Mouse (Mus musculus) embryonic facial prominence, embryonic 12.5 days (tissue): Measurements from ENCODE around the gene 1700042G07Rik. TPM values are rescaled to one million over a fixed set of nuclear protein-coding genes. Genes with fewer than 3 reads are reported as not detected.

Source experiments
- ATAC-seq: fragments of 200-750 bp; cut with Nextera tagmentation; 2 replicates; pipeline ENCODE4 v1.8.0; 2017; ENCODE audit not compliant: insufficient number of reproducible peaks, insufficient read depth, low FRiP score, low TSS enrichment
- H3K27ac ChIP-seq: fragments of 300-500 bp; sonication (generic); 2 replicates; pipeline ENCODE4 v1.5.1; 2016; ENCODE audit warnings: mild to moderate bottlenecking
- H3K27me3 ChIP-seq: fragments of 300-500 bp; sonication (generic); 2 replicates; pipeline ENCODE4 v1.6.1; 2016; ENCODE audit warnings: mild to moderate bottlenecking, moderate library complexity
- H3K36me3 ChIP-seq: fragments of 300-500 bp; sonication (generic); 2 replicates; pipeline ENCODE4 v1.6.1; 2016; ENCODE audit warnings: mild to moderate bottlenecking
- H3K4me1 ChIP-seq: fragments of 300-500 bp; sonication (generic); 2 replicates; pipeline ENCODE4 v1.6.1; 2016
- H3K4me2 ChIP-seq: fragments of 300-500 bp; sonication (generic); replicated peaks from 2 replicates; pipeline ENCODE4 v1.6.1; 2016; ENCODE audit warnings: mild to moderate bottlenecking, moderate library complexity
- H3K4me3 ChIP-seq: fragments of 300-500 bp; sonication (generic); 2 replicates; pipeline ENCODE4 v1.5.1; 2016; ENCODE audit warnings: mild to moderate bottlenecking
- H3K9ac ChIP-seq: fragments of 300-500 bp; sonication (generic); 2 replicates; pipeline ENCODE4 v1.6.1; 2016; ENCODE audit warnings: mild to moderate bottlenecking, moderate library complexity
- H3K9me3 ChIP-seq: fragments of 300-500 bp; sonication (generic); 2 replicates; pipeline ENCODE4 v1.6.1; 2016; ENCODE audit warnings: mild to moderate bottlenecking, moderate library complexity
- WGBS: fragments of 180-500 bp; shearing (Covaris S2); methylation state at CpG from one replicate; pipeline ENCODE4 v1.1.7; 2016; 5-methylcytosine and 5-hydroxymethylcytosine counted together
- polyA plus RNA-seq: library from polyadenylated mRNA; unstranded; fragments of >200 nt; fragmentation: Nextera tagmentation; extraction: Ambion mirVana; gene quantifications from 2 replicates; pipeline ENCODE4 v1.2.1, GENCODE M21; 2016

1700042G07Rik gene
- polyA plus RNA-seq, 1 experiment from 2014 or later: not detected

GRCm38 (mm10) chr4:116143317-116143811, 29.8 kb upstream of the 1700042G07Rik start:
- no peaks in the 10 kb centered on the region for H3K9me3 ChIP-seq
- 0 out of 2 replicates have a peak, but pooled peaks have one; percentile 18 for ATAC-seq
- peak overlapping the region; percentile 95 for H3K4me2 ChIP-seq
- peaks cover 6% of the 10 kb centered on the region for H3K27me3 ChIP-seq
- H3K4me1 ChIP-seq: peaks cover 11% of the 10 kb centered on the region; the same call in 1 of the 2 replicates
- H3K4me3 ChIP-seq: peak overlapping the region; percentile 71
- H3K36me3 ChIP-seq: no peaks in the 10 kb centered on the region
- no peak overlapping the region for H3K27ac ChIP-seq
- H3K9ac ChIP-seq: no peak overlapping the region
- WGBS: 10% methylated on average over 7 of the region's 7 CpGs

- Histone ChIP-seq H3K9ac (peak overlapping the region; percentile 71), H3K4me3 (peak overlapping the region; percentile 71), H3K9me3 (no peaks in the 10 kb centered on the region), H3K27ac (no peak overlapping the region), H3K4me1 (peaks cover 11% of the 10 kb centered on the region; the same call in 1 of the 2 replicates), H3K27me3 (peaks cover 6% of the 10 kb centered on the region), H3K4me2 (peak overlapping the region; percentile 95), H3K36me3 (no peaks in the 10 kb centered on the region)
- under 1% methylated on average over 47 of the region's 47 CpGs for WGBS
- ATAC-seq: 0 out of 2 replicates have a peak, but pooled peaks have one; percentile 48
Observed at GRCm38 (mm10) chr4:116143891-116144717, 29.1 kb upstream of the 1700042G07Rik start.

- Histone ChIP-seq H3K36me3 (peaks cover 31% of the 10 kb centered on the region), H3K4me2 (peak overlapping the region; percentile 57), H3K4me3 (peak overlapping the region; percentile 72), H3K27ac (peak overlapping the region; percentile 88), H3K9ac (peak overlapping the region; percentile 89), H3K4me1 (peaks cover 12% of the 10 kb centered on the region), H3K9me3 (no peaks in the 10 kb centered on the region), H3K27me3 (no peaks in the 10 kb centered on the region)
- 14% methylated on average over 6 of the region's 6 CpGs for WGBS
- ATAC-seq: no peak
Observed at GRCm38 (mm10) chr4:116149812-116150155, 23.4 kb upstream of the 1700042G07Rik start.

GRCm38 (mm10) chr4:116150156-116150861, 22.9 kb upstream of the 1700042G07Rik start:
- ATAC-seq: peak; percentile 83
- under 1% methylated on average over 73 of the region's 73 CpGs for WGBS
- peak overlapping the region; percentile 76 for H3K4me2 ChIP-seq

GRCm38 (mm10) chr4:116150862-116151221, 22.3 kb upstream of the 1700042G07Rik start:
- Histone ChIP-seq H3K9me3 (no peaks in the 10 kb centered on the region), H3K27ac (peak overlapping the region; percentile 57; the same call in 1 of the 2 replicates), H3K4me2 (peak overlapping the region; percentile 76), H3K9ac (peak overlapping the region; percentile 89), H3K4me1 (peaks cover 11% of the 10 kb centered on the region), H3K36me3 (peaks cover 41% of the 10 kb centered on the region), H3K4me3 (peak overlapping the region; percentile 72), H3K27me3 (no peaks in the 10 kb centered on the region)
- ATAC-seq: no peak
- WGBS: 25% methylated on average over 4 of the region's 4 CpGs

More at GRCm38 (mm10) chr4:116150156-116150861, 22.9 kb upstream of the 1700042G07Rik start:
- Histone ChIP-seq H3K27me3 (no peaks in the 10 kb centered on the region), H3K9me3 (no peaks in the 10 kb centered on the region), H3K27ac (peak overlapping the region; percentile 88), H3K4me1 (peaks cover 11% of the 10 kb centered on the region), H3K36me3 (peaks cover 36% of the 10 kb centered on the region), H3K9ac (peak overlapping the region; percentile 89), H3K4me3 (peak overlapping the region; percentile 72)

- Histone ChIP-seq H3K4me1 (peaks cover 11% of the 10 kb centered on the region), H3K27ac (peak within 1 kb of the TSS; percentile 88), H3K27me3 (no peaks in the 10 kb centered on the region), H3K9me3 (no peaks in the 10 kb centered on the region), H3K36me3 (peaks cover 45% of the 10 kb centered on the region), H3K4me3 (peak within 1 kb of the TSS; percentile 72), H3K9ac (peak within 1 kb of the TSS; percentile 89), H3K4me2 (peak within 1 kb of the TSS; percentile 76)
- ATAC-seq: no peak
- 75% methylated on average over 6 of the region's 6 CpGs for WGBS
Observed at GRCm38 (mm10) chr4:116151238-116151637, 21.9 kb upstream of the 1700042G07Rik start, which contains the start of gene Lurap1. Lurap1 (minus strand) TSS chr4:116151338.

- Histone ChIP-seq H3K9me3 (no peaks in the 10 kb centered on the region), H3K9ac (no peak overlapping the region), H3K4me1 (peaks cover 11% of the 10 kb centered on the region), H3K4me2 (no peak overlapping the region), H3K36me3 (peaks cover 59% of the 10 kb centered on the region), H3K27ac (no peak overlapping the region), H3K27me3 (no peaks in the 10 kb centered on the region), H3K4me3 (no peak overlapping the region)
- WGBS: 94% methylated on average over 15 of the region's 15 CpGs
- ATAC-seq: no peak
Observed at GRCm38 (mm10) chr4:116152702-116153101, 20.5 kb upstream of the 1700042G07Rik start.

- ATAC-seq: no peak
- Histone ChIP-seq H3K27ac (no peak overlapping the region), H3K27me3 (no peaks in the 10 kb centered on the region), H3K4me3 (no peak overlapping the region), H3K4me2 (no peak overlapping the region), H3K9ac (no peak overlapping the region), H3K36me3 (peaks cover 81% of the 10 kb centered on the region), H3K4me1 (no peaks in the 10 kb centered on the region), H3K9me3 (no peaks in the 10 kb centered on the region)
- WGBS: 86% methylated on average over 2 of the region's 2 CpGs
Observed at GRCm38 (mm10) chr4:116157882-116158281, 15.3 kb upstream of the 1700042G07Rik start.

- H3K9ac ChIP-seq: no peak overlapping the region
- H3K4me3 ChIP-seq: no peak overlapping the region
- peaks cover 61% of the 10 kb centered on the region for H3K36me3 ChIP-seq
- peaks cover 3% of the 10 kb centered on the region for H3K4me1 ChIP-seq
- H3K9me3 ChIP-seq: no peaks in the 10 kb centered on the region
- ATAC-seq: no peak
- H3K27ac ChIP-seq: no peak overlapping the region
- no peaks in the 10 kb centered on the region for H3K27me3 ChIP-seq
- H3K4me2 ChIP-seq: no peak overlapping the region
- 72% methylated on average over 3 of the region's 3 CpGs for WGBS
Observed at GRCm38 (mm10) chr4:116159912-116160311, 13.3 kb upstream of the 1700042G07Rik start.

- no peaks in the 10 kb centered on the region for H3K27me3 ChIP-seq
- H3K27ac ChIP-seq: no peak overlapping the region
- no peaks in the 10 kb centered on the region for H3K9me3 ChIP-seq
- H3K4me1 ChIP-seq: peaks cover 10% of the 10 kb centered on the region
- no peak overlapping the region for H3K4me2 ChIP-seq
- no peak for ATAC-seq
- WGBS: 85% methylated on average over 3 of the region's 3 CpGs
- no peak overlapping the region for H3K9ac ChIP-seq
- H3K36me3 ChIP-seq: peaks cover 53% of the 10 kb centered on the region
- no peak overlapping the region for H3K4me3 ChIP-seq
Observed at GRCm38 (mm10) chr4:116160769-116161168, 12.4 kb upstream of the 1700042G07Rik start.

GRCm38 (mm10) chr4:116162142-116162541, 11.0 kb upstream of the 1700042G07Rik start:
- no peaks in the 10 kb centered on the region for H3K27me3 ChIP-seq
- WGBS: 86% methylated on average over 4 of the region's 4 CpGs
- H3K9ac ChIP-seq: no peak overlapping the region
- H3K4me3 ChIP-seq: no peak overlapping the region
- H3K4me1 ChIP-seq: peaks cover 15% of the 10 kb centered on the region
- ATAC-seq: no peak
- no peaks in the 10 kb centered on the region for H3K9me3 ChIP-seq
- H3K36me3 ChIP-seq: peaks cover 39% of the 10 kb centered on the region
- no peak overlapping the region for H3K4me2 ChIP-seq
- no peak overlapping the region for H3K27ac ChIP-seq
